Mouse (Mus musculus): ENCODE data around the gene Coro6. TPM values are rescaled to one million over a fixed set of nuclear protein-coding genes. Genes with fewer than 3 reads are reported as not detected.

The Coro6 gene
- not detected for polyA plus RNA-seq (2017; shearing (Covaris generic))

DNA sequence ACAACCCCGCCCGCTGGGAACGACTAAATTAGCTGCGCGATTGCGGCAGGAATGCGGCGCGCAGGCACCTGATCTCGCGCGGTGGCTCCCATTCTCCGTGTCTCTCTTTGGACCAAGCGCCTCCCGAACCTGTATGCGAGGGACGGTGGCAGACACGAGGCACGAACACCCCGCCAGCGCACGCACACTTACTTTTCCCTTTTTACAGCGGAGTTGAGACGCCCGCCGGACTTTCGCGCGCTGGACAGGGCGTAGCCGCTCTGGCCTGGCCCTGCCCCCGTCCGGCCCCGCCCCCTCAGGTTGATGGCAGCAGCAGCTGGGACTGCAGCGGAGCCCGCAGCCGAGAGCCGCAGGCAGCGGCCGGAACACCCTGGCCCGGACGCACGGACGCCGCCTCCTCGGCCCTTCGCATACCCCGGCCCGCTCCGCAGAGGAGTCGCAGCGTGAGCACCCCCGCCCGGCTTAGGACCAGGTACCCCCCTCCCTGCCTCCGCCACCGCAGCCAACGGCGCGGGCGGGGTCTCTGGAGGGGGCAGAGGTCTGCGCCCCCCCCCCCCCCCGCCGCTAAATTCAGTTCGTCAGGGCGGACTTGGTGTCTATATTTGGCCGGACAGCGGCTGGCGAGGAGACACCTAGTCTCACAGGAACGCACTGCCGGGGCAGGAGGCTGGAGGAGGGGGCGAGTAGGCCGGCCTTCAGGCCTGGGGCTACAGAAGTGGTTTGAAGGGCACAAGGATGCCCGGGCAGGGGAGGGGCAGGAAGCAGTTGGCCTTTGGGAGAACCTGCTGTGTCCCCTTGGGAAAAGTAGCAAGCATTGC, at the start of gene Coro6:
Coro6 (plus strand) TSS at position 129 of the 818 bp plus-strand sequence.
- peak; percentile 16 for ATAC-seq

DNA sequence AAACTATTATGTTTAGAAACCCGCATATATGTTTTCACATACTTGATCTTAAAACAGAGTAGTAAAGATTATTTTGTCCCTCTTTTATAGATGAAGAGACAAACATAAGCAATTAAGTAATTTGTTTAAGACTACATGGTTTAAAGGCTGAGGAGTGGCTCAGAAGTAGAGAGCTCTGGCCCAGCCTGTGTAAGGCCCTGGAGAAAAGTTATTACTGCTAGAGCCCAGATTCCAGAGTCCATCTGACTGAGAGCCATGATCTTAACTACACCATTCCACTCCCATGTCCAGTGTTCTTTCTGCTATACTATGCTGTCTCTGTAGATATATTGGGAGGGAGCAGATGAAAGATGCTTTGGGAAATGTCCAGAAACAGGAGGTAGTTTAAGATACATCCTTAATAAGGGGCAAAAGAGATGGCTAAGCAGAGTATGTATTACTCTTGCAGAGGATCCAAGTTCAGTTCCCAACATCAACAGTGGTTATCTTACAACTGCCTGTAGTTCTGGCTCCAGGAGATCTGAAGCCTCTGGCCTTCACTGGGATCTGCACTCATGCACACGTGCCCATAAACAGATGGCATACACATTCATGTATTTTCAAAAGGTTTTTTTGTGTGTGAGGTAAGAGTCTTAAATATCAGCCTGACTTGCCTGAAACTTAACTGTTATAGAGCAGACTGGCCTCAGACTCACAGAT, 47.9 kb upstream of the Coro6 start:
- no peak for ATAC-seq

DNA sequence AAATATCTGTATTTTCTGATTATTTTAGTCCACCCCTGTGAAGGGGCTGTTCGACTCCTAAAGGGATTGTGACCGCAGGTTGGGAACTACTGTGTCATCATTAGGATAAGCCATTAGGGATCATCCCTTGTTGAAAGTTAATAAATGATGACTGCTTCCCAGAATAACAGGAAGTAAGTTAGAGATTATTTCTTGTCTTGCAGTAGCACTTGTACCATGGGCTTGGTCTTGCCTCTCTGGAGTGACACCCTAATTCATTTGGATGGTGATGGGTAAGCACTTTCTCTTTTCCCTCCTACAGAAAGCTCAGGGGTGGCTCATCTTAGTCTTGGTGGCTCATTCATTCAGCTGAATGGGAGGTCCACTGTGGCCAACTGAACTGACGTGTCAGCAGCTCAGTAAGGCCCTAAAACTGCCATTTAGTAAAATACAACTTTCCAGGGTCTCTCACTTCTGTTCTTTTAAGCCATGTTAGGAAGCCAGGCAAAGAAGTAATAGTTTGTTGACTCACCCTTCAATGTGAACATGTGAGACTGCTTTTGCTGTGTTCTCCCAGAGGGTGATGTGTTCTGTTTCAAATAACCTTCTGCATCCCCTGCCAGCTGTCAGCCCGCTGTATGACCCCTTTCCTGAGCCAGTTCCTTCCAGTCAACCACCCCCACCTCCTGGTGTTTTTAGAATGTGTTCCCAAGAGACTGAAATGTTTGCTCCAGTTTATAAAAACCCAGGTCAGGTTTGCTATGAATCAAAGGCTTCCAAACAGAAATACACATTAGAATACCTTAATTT, 45.8 kb upstream of the Coro6 start:
- no peak for ATAC-seq

DNA sequence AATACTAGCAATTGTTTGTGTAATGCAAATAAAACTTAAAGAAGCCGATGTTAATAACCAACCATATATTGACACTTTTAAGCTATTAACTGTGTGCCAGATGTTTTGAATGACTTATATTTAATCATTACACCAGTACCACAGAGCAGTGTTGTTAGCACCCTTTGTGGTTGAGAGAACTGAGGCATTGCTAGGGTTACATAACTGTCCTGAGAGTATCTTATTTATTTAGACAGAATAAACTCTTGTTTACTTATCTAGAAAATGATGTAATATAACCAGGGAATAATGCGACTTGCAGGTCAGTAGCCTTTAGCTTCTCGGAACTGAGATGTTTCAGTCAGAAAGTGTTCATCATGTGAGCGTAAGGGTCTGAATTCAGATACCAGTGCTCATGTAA, 44.2 kb upstream of the Coro6 start:
- no peak for ATAC-seq

DNA sequence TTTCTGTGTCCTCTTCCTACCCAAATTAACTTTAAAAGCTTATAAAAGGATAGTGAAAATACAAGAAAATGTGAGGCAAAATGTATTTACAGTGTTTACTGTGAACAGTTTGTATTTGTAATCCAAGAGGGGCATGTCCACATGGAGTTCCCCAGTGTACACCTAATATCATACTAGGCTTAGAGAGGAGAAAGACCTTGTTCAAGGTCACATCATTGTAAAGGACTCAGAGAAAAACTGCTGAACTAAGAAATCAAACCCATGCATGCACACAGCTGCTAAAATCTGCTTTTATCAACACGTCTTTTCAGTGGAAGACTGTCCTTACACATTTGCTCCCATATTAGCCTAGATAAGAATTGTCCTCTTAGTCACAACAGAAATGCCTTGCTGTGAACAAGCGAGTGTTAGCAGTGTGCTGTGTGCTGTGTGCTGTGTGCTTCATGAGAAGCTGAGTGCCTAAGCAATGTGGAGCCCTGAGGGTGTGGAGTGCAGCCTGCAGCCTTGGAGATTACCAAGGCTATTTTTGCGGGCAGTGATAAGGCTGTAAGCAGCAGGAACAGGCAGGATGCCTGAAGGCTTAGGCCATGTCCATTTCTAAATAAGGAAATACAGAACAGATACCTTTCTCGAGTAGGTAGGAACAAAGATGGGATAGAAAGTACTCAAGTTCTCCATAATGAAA, 38.9 kb upstream of the Coro6 start:
- no peak for ATAC-seq

DNA sequence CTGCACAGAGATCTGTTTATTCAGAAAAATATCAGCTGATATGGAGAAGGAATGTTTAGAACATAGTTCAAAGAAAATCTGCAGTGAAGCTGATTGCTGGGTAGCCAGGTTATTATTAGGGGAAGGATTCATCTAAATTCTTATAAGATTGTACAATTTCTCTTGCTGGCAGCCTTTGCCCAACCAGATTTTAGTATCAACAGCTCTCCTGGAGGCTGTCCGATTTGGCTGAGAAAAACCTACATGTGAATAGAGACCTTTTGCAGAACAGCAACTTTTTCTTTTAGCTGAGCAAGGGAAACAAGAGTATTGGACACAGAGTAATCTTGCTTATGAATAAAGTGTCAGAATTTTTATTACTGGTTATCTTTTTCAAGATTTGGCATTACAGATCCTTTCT, 33.8 kb upstream of the Coro6 start:
- ATAC-seq = no peak

DNA sequence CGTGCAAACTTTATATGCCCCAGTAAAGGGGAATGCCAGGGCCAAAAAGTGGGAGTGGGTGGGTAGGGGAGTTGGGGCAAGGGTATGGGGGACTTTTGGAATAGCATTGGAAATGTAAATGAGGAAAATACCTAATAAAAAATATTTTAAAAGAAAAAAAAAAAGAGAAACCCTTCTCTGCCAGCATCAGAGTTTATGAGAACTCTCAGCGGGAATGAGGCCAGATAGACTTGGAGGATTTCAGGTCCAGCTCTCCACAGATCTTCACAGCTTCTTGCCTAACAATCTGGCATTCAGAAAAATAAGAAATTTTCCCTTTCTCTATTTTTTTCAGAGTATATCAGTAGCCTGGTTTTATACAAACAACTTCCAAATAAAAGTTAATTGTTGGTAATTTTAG, 25.2 kb upstream of the Coro6 start:
- ATAC-seq = no peak

DNA sequence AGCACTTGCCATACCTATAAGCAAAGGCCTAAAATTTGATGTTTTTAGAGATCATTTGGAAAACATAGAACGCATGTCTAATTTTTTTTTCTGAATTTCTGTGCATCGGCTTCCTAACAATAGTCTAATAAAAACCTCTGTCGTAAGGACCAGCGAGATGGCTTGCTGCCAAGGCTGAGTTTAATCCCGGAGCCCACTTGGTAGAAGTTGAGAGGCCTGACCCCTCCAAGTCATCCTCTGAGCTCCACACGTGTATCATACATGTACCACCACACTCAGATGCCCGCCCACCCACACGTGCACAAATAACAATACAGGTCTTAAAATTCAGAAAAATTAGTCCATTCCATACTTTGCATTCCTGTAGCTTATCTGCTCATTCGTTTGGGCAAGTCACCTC, 22.1 kb upstream of the Coro6 start:
- no peak for ATAC-seq

DNA sequence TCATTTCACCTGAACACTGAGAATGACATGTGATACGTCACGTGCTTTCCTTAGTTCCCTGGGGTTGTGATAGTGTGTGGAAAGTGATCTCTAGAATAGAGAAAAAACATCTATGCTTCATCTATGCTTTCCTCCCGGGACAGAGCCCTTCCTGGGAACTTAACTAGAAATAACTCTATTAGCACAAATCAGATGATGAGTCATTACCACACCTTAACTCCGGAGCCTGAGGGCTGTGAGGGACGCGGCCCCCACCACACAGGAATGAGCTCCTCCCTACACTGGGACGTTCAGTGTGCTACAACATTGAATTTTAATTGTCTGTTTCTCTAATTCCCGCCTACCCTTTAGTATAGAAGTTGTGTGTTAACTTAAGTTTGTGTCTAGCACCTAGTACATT, 21.2 kb upstream of the Coro6 start:
- ATAC-seq = no peak

DNA sequence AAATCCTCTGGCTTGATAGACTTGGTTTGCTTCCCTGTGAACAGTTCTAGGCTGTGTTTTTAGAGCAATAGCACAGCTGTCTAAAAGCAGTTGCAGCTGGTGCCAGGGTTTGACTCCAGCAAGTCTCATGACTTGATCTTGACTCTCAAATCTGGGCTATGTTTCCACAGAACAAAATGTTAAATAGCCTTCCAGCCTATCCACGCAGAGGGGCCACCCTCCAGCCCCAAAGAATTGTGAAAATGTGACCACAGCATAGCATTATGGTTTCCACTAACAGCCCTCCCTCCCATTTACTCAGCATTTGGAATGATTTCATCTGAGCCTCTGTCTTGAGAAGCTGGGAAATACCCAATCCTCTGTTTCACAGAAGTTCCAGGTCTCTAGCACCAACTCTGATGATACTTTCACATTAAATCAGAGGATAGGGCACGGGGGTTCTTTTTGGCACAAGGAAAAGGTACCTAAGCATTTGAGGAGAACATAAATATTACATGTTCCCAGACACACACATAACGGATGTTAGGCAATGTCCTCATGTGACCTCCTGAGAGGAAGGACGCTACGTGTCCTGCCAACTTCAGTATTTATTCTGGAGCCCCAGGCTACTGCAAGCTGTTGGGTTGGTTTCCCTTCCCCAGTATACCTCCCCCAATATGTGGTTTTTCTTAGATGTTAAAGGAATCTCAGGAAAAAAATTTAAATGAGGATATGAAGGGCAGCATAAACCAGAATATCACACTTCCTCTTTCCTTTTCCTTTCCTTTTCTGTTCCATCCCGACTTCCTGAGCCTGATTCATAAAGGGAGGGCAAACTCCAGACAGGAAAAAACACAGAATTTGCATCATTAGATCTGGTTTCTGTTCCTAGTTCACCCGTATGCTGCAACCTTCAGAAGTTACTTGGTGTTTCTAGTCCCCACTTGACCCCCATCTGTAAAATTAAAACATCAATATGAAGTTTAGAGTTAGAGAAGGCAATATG, 19.7 kb upstream of the Coro6 start:
- no peak for ATAC-seq

DNA sequence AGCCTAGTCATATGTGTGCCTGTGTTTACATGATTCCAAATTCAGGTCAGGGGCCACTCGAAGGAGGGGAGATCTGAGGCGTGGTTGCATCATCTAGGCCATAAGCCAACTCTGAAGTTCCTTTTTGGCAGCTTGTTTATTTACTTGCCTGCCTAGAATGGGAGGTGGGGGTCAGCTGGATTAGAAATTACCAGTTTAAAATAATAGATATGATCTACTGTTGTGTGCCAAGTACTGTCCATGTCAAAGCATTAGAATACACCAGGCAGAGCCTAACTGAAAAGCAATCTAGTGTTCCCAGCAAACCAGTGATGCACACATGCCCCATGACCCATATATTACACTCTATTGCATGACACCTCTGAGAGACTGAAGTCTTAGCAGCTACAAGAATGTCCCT, 17.3 kb upstream of the Coro6 start:
- no peak for ATAC-seq

DNA sequence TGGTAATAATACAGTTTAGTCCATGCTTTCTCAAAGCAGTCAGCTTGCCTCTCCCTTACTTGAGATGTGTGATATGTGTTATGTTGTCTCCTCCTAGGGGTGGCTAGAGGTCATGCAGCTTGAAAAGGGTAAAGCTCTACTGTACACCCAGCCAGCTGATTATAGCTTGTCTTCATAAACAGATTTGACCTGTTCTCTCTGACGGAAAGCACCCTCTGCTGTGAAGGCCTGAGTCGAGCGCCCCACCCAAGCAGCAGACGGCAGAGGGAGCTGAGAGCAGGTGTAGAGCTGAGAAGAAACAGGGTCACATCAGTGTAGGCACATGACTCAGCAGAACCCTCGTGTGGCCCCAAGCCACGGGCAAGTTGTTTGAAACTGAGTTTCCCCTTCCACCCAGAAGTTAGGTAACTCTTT, 15.6 kb upstream of the Coro6 start:
- ATAC-seq = peak; percentile 87

DNA sequence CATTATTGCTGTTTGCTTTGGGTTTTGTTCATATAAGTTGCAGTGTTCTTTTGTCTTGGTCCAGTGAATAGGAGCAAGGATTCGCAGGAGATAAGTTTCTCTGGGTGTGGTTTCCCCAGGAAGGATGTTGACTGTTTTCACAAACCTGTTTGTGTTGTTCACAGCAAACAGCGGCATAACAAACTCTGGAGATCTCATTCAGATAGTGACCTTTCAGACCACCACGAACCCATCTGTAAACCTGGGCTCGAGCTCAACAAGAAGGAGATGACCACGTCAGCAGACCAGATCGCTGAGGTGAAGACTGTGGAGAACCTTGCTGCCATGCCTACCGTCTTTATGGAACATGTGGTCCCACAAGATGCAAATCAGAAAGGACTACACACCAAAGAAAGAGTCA, 13.0 kb upstream of the Coro6 start:
- ATAC-seq = no peak

DNA sequence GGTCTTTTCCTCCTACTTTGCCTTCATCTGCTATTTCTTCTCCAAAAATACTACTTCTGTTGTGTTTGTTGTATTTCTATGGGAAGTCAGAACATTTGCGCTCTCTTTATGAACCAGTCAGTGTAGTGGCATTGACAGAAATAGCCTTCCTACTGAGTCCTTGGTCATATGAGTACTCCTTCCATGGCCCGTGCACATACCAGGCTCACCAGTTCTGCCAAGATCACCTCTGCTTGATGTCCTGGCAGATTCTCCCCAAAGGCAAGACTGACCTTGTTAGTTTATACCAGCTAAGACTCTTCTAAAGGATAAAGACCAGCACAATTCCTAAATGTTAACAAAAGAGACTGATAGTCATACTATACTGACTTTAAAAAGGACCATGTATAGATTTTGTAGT, 10.5 kb upstream of the Coro6 start:
- no peak for ATAC-seq

DNA sequence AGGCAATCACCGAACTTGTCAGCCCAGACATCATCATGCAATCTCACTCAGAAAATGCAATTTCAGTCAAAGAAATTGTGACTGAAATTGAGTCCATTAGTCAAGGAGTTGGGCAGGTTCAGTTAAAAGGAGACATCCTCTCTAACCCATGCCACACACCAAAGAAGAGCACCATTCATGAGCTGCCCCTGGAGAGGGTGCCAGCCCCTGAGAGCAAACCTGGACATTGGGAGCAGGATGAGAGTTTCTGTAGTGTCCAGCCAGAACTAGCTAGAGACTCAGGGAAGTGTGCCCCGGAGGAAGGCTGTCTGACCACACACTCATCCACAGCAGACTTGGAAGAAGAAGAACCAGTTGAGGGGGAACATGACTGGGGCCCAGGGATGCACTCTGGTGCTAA, 8.8 kb upstream of the Coro6 start:
- no peak for ATAC-seq

DNA sequence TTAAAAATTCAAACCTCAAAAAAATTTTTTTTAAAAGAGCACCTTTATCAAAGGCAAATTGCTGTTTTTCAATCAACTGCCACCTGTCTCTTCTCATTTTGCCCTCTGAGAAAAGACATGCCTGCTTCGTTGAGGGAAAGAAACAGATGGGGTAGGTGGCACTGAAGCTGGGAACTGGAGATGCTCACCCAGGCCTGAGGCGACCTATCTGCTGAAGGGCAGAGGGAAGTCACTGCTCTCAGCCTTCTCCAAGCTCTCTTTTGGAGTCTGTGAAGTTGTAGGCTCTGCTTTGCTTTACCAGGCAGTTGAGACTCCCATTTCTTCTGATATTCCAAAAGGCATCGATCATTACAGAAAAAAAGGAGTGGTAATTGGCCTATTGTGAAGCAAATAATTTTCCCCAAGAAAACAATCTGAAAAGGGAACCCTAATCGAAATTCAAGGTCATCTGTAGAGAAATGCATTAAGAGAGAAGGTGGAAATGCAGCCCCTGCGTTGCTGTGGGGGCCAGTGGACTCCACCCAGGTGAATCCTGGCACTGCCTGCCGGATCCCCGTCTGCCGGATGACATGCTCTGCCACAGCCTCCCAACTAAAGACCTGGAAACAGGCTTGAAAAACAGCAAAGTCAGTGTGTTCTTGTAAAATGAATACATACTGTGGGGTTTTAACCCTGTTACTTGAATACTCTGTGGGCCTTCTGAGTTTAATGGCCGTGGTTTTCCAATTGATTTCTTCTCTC, 6.3 kb upstream of the Coro6 start:
- no peak for ATAC-seq

DNA sequence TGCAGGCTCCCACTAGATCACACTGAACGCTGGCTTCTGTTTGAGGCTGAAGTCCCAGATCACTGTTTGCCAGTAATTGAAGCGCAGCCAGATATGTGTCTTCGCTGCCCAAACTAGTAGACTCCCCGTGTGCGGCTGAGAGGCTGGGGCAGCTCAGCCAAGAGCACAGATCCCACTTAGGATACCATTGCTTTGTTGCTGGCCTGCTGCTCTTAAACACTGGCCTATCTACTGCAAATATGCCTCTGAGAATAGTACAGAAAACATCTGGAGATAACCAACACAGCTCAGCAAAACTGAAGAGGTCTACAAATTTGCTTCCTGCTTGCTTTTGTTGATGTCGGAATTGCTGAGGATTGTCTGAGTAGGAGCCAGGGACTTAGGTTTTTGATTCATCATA, 5.3 kb upstream of the Coro6 start:
- no peak for ATAC-seq

DNA sequence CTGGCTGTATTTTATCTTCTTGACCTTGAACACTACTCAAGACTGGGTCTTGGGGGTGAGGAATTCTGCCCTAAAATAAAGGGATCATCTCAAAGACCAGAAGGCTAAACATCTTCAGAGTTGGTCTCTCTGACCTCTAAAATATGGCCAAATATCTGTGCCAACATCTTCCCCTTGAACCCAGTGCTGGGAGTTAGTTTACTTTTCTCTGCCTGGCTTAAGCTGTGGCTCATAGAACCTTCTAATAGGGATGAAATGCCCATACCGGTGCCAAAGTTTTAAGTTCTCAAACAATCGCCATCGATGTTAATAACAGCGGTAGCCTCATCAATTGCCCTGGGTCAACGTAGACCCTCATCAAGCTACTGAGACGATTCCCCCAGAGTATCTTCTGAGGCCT, 355 bp upstream of the Coro6 start:
- ATAC-seq = no peak

DNA sequence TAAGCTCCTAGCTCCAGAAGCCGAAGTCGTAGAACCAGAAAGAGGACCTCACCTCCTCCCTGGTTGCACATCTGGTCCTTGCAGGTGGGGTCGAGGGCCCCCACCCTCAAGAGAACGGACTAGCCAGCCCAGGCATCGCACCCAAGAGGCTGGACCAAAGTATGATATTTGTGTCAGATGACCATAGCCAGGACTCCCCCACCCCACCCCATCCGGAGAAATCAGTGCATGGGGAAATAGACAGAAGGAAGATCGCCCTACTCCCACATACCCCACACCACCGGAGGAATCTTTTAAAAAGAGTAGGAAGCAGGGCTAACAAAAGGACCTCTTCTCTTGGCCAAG, 862 bp downstream of the Coro6 start:
- ATAC-seq = no peak

DNA sequence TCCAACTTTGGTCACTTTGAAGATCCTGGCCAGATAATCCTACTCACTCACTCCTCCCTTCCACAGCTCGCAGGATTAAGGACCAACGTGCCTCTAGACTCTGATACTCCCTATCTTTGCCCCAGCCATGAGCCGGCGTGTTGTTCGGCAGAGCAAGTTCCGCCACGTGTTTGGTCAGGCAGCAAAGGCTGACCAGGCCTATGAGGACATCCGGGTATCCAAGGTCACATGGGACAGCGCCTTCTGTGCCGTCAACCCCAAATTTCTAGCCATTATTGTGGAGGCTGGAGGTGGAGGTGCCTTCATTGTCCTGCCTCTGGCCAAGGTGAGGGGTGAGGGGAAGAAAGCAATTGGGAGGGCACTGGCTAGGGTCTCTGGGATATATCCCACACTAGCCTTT, 1.6 kb downstream of the Coro6 start:
- ATAC-seq = no peak

DNA sequence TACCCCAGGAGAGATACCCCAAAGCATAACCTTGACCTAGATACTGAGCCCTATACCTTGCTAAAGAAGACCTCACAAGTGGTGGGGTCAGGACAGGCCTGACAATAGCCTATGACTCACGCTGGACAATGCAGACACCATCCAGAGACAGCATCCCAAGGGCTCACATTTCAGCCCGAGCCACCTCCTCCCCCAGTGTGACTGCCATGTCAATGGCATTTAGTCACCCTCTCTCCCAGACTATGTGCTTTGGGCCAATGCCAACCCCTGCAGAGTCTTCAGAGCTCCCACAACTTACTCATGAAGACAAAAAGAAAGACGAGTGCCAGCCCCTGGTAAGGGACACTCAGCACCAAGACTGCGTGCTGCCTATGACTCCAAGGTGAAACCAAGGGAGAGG, 2.5 kb downstream of the Coro6 start:
- ATAC-seq = no peak

All from activated CD4-positive, CD25-positive, alpha-beta regulatory T cell, adult 4 months (primary cell).